Mouse (Mus musculus) E14TG2a.4 (cell line): Measurements from ENCODE around the gene Prickle2.

Experiments
- H3K27me3 ChIP-seq: 2 replicates; pipeline ENCODE4 v1.6.1; 2014; ENCODE audit warnings: low read length, control low read depth; ENCODE audit not compliant: insufficient read depth
- H3K36me3 ChIP-seq: 2 replicates; pipeline ENCODE4 v1.6.1; 2014; ENCODE audit warnings: low read length, control low read depth; ENCODE audit not compliant: insufficient read depth
- H3K4me1 ChIP-seq: replicated peaks from 2 replicates; pipeline ENCODE4 v1.6.1; 2014; ENCODE audit warnings: low read depth, low read length, control low read depth
- H3K4me3 ChIP-seq: replicated peaks from 2 replicates; pipeline ENCODE4 v1.5.1; 2014; ENCODE audit warnings: mild to moderate bottlenecking, low read length
- H3K9me3 ChIP-seq: 2 replicates; pipeline ENCODE4 v1.6.1; 2014; ENCODE audit warnings: low read length, control low read depth
- CTCF ChIP-seq: conservative IDR thresholded peaks from 2 replicates; pipeline ENCODE4 v1.5.1; 2014; ENCODE audit warnings: low read length
- NANOG ChIP-seq: IDR thresholded peaks from 2 replicates; pipeline ENCODE4 v1.6.1; 2014; ENCODE audit warnings: borderline replicate concordance, low read length, mixed read lengths
- POU5F1 ChIP-seq: IDR thresholded peaks from 2 replicates; pipeline ENCODE4 v1.6.1; 2014; ENCODE audit warnings: low read length, borderline replicate concordance

Prickle2 gene

DNA sequence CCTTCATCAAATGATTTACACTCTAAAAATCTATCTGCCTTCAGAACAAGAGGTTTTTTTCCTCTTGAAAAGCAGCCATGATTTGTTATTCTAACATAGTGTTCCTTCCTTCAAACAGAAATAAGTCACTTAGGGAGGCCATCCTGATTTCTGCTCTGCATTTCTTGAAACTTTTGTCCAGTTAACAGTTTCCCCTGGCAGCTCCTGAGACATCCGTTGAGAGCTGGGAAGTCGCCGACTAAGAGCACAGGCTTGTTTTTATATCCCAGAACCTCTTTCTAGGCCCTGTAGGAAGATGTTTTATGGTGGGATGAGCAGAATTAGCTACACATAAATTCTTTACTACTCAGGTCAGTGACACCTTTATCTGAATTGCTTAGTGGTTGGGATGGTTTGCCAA lies 173.1 kb downstream of the Prickle2 start:
- peaks cover 8% of the 10 kb centered on the region; the same call in 1 of the 2 replicates for H3K4me1 ChIP-seq
- H3K36me3 ChIP-seq: no peaks in the 10 kb centered on the region
- H3K4me3 ChIP-seq: no peak overlapping the region
- TF ChIP-seq CTCF (no peak), NANOG (no peak), POU5F1 (no peak)
- peaks cover 6% of the 10 kb centered on the region for H3K27me3 ChIP-seq
- H3K9me3 ChIP-seq: no peaks in the 10 kb centered on the region

DNA sequence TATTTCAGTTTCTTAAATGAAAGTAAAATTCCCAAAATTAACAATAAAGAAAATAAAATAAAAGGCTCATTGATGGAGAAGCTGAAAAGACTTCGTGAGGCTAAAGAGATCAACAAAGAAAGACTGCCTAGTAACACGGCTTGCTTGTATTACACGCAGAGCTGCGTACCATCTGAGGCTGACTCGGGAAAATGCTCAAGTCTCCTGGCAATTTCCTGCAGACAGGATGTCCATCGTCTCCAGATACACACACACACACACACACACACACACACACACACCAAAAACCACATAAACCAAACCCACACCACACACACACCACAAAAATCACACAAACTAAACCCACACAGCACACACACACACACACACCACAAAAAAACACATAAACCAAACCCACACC lies 173.6 kb downstream of the Prickle2 start:
- Histone ChIP-seq H3K4me3 (no peak overlapping the region), H3K27me3 (peaks cover 10% of the 10 kb centered on the region), H3K4me1 (peaks cover 8% of the 10 kb centered on the region; the same call in 1 of the 2 replicates), H3K36me3 (no peaks in the 10 kb centered on the region), H3K9me3 (no peaks in the 10 kb centered on the region)
- TF ChIP-seq CTCF (no peak), POU5F1 (no peak), NANOG (no peak)

DNA sequence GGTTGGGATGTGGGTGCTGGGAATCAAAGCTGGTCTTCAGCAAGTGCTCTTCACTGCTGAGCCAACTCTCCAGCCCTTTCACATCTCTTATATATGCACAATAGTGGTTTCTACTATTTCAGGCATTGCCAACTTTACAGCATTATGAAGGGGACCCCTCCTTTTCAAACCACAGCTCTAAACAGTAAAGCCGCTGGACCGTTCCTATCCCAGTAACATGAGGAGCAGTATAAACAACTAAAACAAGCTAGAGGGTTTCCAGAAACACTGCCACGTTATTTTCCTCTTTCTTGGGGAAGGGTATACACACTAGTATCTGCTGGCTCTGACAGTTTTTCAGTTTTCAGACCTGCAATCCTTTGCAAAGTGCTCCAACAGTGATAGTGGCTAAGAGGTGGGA lies 179.7 kb downstream of the Prickle2 start:
- Histone ChIP-seq H3K36me3 (no peaks in the 10 kb centered on the region), H3K4me1 (peaks cover 4% of the 10 kb centered on the region), H3K4me3 (no peak overlapping the region), H3K9me3 (no peaks in the 10 kb centered on the region), H3K27me3 (peaks cover 11% of the 10 kb centered on the region)
- TF ChIP-seq NANOG (no peak), POU5F1 (no peak), CTCF (no peak)

DNA sequence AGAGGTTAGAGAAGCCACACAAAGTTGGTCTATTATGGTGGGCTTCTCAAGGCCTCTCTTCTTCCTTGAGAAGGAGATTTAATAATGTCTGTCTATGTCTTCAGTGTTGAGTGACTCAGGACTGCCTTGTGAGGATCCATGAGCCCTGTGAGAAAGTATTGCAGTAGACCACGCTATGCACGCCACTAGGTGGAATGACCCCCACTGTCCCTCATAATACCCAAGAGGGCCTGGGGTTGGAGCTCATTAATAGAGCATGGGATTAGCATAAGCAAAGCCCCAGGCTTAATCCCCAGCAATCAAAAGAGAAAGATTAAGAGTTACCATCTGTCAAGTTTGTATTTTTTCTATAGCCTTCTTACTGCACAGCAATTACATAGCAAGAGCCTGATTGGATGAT lies 180.3 kb downstream of the Prickle2 start:
- H3K36me3 ChIP-seq: no peaks in the 10 kb centered on the region
- H3K9me3 ChIP-seq: no peaks in the 10 kb centered on the region
- TF ChIP-seq CTCF (no peak), NANOG (no peak), POU5F1 (no peak)
- H3K27me3 ChIP-seq: peaks cover 11% of the 10 kb centered on the region
- peaks cover 4% of the 10 kb centered on the region for H3K4me1 ChIP-seq
- no peak overlapping the region for H3K4me3 ChIP-seq

DNA sequence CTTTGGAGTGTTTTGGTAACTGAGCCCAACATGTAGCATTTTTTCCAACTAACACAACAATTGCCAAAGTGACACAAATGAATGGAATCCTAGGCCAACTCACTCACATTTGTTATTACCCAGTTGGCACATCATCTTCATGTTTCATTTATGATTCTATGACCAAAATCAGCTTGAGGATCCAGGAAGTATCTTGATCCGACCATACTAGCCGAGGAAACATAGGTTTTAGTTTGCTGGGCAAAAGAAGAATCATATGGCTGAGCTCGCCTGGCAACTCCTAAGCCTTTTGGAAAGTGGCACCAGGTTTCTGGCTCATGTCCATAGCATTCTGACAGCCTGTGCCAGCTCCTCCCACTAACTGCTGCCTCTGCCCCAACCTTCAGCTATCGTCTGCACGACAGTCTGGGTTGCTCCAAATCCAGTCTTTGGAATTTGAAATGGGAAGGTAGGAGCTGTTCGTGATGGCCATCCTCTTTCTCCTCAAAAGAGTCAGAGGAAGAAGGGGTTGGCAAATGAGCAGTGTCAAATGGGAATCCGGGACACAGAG lies 184.4 kb downstream of the Prickle2 start:
- TF ChIP-seq NANOG (no peak), CTCF (no peak), POU5F1 (no peak)
- Histone ChIP-seq H3K4me3 (no peak overlapping the region), H3K36me3 (no peaks in the 10 kb centered on the region), H3K4me1 (peaks cover 4% of the 10 kb centered on the region), H3K9me3 (no peaks in the 10 kb centered on the region), H3K27me3 (no peaks in the 10 kb centered on the region)

DNA sequence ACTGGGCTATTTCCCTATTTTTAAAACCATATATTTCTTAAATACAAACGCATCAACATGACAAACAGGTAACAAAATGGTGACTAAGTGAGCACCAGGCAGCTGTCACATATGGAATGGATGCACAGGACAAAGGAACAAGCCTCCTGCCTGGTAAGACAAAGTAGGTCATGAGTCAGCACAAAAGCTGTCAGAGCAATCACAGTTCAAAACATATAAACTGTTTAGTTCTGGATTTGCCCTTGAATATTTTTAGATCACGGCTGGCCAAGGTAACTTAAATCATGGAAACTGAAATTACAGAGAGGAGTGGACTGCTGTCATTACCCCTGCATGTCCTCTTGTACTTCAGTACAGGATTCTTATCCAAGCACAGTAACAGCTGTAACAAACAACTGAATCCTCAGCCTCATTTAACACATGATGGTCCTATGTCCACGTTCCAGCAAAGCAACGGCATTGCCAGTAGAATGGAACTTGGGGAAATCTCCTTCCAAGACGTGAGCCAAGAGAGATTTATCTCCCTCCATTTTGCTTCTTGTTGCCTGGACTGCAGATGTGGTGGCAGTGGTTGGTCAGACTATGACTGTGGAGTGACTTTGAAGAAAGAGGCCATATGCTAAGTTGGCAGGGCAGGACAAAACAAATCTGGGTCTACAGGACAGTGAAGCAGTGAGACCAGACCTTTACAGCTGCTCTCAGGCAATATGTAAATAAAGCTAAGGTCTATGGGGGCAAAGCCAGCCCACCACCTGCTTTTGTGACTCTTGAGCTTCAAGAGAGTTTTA lies 185.7 kb downstream of the Prickle2 start:
- TF ChIP-seq NANOG (no peak), CTCF (no peak), POU5F1 (no peak)

DNA sequence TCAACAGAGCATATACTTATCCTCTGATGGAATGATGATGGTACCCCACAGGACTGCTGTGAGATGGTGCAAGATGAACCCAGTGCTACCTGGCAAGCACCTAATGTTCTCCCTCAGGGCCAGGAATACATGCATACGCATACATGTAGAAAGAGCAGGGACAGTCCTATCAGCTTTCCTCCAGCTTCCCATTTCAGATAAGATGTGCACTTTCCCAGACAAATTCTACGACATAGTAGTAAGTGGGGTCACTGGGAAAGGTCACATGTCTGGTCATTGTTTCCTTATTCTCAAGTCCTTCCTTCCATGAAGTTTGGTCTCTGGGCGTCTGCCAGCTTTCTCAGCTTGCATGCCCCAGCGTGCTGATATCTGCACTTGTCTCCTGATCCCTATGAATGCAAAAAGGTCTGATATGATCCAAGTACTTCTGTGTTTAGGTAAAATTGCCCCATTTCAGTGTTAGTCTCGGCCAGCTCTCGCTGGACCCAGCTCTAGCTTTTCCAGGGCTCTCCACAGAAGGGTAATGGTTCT lies 187.5 kb downstream of the Prickle2 start:
- Histone ChIP-seq H3K9me3 (no peaks in the 10 kb centered on the region), H3K4me3 (no peak overlapping the region), H3K4me1 (peaks cover 4% of the 10 kb centered on the region), H3K27me3 (no peaks in the 10 kb centered on the region), H3K36me3 (no peaks in the 10 kb centered on the region)
- TF ChIP-seq CTCF (no peak), POU5F1 (no peak), NANOG (no peak)

More for the DNA sequence above, 185.7 kb downstream of the Prickle2 start:
- no peaks in the 10 kb centered on the region for H3K36me3 ChIP-seq
- no peaks in the 10 kb centered on the region for H3K27me3 ChIP-seq
- no peak overlapping the region for H3K4me3 ChIP-seq
- H3K9me3 ChIP-seq: no peaks in the 10 kb centered on the region
- H3K4me1 ChIP-seq: peaks cover 4% of the 10 kb centered on the region

DNA sequence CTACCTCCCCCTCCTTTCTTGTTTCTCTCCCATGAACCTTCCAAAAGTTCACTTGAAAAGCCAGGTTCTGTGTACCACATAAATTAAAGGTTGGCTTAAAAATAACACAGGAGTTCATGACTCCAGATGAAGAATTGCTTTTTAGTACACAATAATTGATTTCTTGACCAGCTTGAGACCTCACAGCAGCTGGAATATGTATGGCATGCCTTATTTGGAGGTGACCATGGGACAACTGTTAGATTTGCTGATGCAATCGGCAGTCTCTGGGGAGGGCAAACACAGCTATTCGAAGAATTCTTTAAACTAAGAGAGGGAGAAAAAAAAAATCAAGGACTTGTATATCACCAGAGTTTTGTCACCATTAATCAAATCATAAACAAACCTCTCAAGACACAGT lies 189.0 kb downstream of the Prickle2 start:
- Histone ChIP-seq H3K9me3 (no peaks in the 10 kb centered on the region), H3K4me3 (no peak overlapping the region), H3K36me3 (no peaks in the 10 kb centered on the region), H3K27me3 (no peaks in the 10 kb centered on the region), H3K4me1 (no peaks in the 10 kb centered on the region)
- no peak for TF ChIP-seq NANOG
- TF ChIP-seq POU5F1: no peak

DNA sequence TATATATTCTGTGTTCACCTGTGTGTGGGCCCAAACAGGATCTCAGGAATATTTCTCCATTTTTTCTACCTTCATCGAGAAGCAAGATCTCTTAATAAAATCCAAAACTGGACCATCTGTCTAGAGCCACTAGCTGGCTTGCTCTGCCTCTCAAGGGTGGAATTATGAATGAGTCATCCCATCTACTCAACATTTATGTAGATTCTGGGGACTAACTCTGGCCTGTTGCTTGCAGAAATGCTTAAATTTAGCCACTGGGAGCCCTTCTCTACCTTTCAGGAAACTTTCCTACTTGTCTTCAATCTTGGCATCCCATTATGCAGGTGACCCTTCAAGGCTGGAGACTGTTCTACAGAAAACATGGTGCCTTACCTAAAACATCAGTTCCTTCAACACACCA lies 194.0 kb downstream of the Prickle2 start:
- H3K4me1 ChIP-seq: no peaks in the 10 kb centered on the region
- no peaks in the 10 kb centered on the region for H3K27me3 ChIP-seq
- TF ChIP-seq NANOG (no peak), CTCF (no peak), POU5F1 (no peak)
- H3K9me3 ChIP-seq: no peaks in the 10 kb centered on the region
- no peak overlapping the region for H3K4me3 ChIP-seq
- H3K36me3 ChIP-seq: no peaks in the 10 kb centered on the region
